Mouse (Mus musculus) frontal cortex, postnatal 10 days (tissue): ENCODE data around the gene Glmp.
A peak's percentile ranks its signal among the peaks of the same experiment; 100 is the strongest.
"Not testable (repeated sequence)": the region's sequence is repeated elsewhere in the genome, so short reads cannot be mapped to it uniquely, and the experiment has no call there.

Experiments used
- DNase-seq, 2 experiments: peaks; one replicate each; pipeline ENCODE4 v3.0.0; 2022; ENCODE audit warnings: low spot score in 2 of 2, mixed read lengths in 1 of 2

Gene Glmp

GRCm38 (mm10) chr3:88335436-88336053 is 10.7 kb downstream of the Glmp start:
- no peak for DNase-seq

- DNase-seq: peak; percentile 91 to 95
Observed at GRCm38 (mm10) chr3:88336058-88337013, 11.5 kb downstream of the Glmp start, which contains the start of the genes Tmem79 and Smg5. Gene Tmem79, minus strand, starts transcription at chr3:88336148. Gene Smg5, plus strand, starts transcription at chr3:88336260.

DNA sequence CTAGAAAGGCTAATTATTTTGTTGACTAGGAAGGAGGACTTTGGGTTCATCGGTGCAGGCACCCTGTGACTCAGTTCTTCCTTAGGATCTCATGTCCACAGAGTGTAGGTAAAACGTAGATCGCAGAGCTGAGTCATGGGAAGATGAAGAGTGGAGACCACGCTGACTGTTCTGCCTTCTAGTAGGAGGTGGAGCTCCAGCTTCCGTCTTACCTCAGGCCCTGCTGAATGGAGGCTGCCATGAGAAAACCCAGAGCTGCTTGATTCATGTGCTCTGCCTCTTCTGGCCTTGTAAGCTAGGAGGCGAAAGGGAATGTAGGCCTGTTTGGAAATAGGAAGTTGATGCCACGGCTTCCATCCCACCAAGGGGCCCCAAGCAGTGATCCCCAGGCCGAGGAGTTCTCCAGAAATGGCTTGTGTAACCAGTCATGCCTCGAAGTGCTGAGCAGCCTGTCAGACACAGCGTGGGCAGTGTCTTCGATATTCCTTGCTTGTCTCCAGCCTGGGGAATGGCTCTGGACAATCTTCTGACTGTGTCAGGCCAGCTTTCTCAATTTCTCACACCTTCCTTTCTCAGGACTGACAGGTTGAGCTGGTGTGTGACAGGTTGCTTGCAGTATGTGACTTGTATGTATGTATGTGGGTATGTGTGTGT is 12.7 kb downstream of the Glmp start:
- no peak for DNase-seq

DNA sequence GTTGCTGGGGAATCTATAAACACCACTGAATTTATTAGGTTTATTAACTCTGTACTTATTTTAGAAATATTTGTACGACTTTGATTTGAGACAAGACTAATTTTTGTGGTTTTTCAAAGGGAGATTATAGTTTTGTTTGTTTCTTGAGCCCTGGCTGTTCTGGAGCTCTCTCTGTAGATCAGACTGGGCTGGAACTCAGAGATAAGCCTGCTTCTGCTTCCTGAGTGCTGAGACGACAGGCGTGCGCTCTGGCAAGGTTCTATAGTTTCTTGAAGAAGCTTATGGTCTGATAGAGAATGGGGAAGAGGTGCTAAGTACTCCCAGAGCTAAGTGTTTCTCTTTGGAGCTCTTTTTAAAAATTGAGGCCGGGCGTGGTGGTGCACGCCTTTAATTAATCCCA is 13.5 kb downstream of the Glmp start:
- no peak for DNase-seq

GRCm38 (mm10) chr3:88339006-88339405 is 14.2 kb downstream of the Glmp start:
- DNase-seq: no peak

DNA sequence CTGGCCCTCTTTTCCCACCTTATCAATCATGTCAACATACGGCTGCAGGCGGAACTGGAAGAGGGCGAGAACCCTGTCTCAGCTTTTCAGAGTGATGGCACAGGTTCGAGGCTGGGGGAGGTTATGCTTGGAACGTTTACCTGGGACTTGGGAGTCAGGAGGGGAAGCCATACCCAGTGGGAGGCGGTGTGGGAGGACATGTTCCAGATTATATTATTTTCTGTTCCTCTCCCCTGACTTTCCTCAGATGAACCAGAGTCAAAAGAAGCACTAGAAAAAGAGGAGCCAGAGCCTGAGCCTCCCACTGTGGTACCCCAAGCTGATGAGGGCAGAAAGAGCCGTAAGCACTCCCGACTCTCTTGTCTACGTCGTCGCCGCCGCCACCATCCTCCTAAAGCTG is 25.9 kb downstream of the Glmp start:
- DNase-seq: no peak

DNA sequence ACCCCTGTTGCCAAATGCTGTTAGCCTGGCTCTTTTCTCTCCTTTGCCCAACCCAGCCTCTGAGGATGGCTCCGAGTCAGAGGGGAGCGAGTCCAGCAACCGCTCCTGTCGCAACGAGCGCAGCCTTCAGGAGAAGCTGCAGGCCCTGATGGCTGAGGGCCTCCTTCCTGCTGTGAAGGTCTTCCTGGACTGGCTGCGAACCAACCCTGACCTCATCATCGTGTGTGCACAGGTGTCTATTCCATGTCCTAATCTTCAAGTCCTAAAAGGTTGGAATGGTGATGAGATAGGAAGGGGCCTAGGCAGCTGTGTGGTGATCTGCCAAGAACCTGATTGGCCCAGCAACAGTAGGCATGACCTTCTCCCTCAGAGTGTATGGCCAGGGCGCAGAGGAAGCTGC is 28.1 kb downstream of the Glmp start:
- DNase-seq: no peak

GRCm38 (mm10) chr3:88354396-88355165 is 29.8 kb downstream of the Glmp start:
- DNase-seq: no peak

DNA sequence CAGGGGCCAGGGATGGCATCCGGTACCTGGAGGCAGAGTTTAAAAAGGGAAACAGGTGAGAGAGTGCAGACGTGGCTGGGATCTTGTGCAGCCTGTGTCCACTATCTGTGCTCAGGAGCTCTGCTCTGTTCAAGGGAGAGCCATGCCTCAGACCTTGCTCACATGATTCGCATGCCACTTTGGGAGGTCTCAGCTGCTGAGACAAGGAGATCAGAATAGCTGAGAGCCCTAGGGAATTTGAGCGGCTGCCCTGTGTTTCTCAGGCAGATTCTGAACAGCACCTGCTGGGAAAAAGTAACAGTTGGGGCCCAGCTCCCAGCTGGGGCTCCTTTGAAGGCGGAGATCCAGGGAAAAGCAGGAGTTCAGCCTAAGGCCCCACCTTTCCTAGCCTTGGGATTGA is 34.8 kb downstream of the Glmp start:
- no peak for DNase-seq

- DNase-seq: no peak
Observed at GRCm38 (mm10) chr3:88359989-88360388, 35.2 kb downstream of the Glmp start.

DNA sequence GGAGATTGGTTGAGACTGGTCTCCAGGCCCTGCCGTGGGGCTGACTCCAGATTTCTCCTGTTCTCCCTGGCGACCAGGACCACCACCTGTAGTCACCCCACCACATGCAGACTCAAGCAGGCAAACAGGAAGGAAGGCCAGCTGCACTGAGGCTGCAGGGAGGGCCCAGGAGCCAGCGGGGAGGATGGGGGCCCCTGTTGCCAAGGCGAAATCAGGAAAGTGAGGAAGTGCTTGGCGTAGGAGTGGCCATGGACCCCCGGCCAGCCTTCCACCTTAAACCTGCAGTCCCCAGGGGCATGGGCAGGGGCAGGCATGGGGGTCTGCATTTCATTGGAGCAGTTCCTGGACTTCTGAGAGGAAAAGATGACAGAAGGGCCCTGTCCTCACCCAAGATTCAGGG is 36.3 kb downstream of the Glmp start:
- no peak for DNase-seq

DNA sequence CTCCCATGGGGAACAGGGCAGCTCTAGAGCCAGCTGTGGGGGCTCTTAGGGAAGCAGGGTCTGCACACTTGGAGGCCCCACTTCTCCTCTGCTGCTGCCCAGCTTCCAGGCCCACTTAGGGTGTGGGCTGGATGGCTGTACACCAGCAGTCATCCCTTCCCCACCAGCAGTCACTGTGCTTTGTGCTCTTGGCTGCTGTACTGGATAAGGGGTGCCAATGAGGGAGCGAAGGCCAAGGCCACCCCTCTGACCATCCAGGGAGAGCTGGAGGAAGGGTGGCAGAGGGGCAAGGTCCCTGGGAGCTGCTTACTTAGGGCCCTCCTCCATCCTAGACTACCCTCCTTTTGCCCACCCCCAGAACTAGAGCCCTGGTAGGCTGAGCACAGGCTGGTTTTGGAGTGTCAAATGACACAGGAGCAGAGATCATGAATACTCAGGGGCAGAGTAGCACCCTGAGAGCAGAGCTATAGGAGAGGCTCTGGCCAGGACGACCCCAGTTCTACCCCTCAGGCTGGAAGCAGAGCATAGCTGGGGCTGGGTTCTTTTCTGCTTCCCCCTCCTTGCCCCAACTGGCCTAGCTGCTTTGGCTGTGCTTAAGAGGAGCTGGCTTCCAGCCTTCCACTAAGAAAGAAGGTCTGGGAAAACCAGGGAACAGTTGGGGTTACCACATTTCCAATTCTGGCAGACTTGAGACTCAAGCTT is 36.9 kb downstream of the Glmp start:
- no peak for DNase-seq

DNA sequence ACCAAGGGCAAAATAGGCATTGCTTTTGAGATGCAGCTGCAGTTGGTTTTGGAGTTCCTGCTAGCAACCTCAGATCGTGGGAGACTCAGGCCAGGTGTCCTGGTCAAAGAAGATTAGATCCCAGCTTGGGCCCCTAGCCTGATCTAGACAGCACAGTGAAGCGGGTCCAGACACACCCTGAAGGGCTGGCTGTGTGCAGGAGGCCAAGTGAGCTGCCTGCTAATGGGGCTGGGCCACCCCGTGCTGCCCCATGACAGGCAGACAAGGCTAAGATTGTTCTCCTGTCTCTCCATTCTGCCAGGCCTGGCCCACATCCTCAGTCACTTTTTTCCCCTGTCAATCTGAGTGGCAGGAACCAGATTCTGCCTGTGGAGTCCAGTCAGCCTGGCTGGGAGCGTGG is 38.9 kb downstream of the Glmp start:
- no peak for DNase-seq

DNA sequence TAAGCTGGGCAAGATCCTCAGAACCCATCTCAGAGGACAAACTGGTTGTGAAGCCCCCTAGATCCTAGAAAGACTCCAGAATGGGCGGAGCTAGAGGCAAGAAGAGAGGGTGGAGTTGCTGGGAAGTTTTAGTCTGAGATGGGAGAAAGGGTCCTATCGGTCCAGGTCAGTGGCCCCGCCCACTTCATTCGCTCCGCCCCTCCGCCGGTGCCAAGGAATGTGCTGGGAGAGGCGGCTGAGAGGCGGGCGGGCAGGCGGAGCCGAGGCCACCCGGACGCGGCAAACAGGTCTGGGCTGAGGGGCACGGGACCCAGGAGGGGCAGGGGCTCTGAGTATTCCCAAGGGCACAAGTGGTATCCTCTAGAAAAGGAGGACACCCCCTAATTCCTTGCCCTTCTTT is 39.5 kb downstream of the Glmp start, which contains the start of gene Paqr6:
Paqr6 (plus strand) TSS at position 248 of the 400 bp plus-strand sequence.
- DNase-seq: no peak

DNA sequence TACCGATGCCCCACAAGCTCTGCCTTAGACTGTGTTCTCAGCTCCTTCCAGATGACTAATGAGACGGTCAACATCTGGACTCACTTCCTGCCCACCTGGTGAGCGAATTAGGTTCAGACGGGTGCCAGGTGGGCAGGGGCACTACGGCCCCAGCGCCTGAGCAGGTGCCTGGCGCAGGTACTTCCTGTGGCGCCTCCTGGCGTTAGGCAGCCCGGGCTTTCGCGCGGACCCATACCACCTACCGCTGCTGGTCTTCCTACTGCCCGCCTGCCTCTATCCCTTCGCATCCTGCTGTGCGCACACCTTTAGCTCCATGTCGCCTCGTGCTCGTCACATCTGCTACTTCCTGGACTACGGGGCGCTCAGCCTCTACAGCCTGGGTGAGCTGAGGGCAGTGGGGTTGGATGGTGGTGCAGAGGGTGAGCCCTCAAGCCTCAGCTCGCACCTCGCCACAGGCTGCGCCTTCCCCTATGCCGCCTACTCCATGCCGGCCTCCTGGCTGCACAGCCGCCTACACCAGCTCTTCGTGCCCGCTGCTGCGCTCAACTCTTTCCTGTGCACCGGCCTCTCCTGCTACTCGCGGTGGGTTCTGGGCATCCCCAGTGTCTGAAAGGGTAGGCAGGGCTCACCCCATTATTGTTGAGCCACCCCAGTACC is 41.0 kb downstream of the Glmp start:
- DNase-seq: no peak

DNA sequence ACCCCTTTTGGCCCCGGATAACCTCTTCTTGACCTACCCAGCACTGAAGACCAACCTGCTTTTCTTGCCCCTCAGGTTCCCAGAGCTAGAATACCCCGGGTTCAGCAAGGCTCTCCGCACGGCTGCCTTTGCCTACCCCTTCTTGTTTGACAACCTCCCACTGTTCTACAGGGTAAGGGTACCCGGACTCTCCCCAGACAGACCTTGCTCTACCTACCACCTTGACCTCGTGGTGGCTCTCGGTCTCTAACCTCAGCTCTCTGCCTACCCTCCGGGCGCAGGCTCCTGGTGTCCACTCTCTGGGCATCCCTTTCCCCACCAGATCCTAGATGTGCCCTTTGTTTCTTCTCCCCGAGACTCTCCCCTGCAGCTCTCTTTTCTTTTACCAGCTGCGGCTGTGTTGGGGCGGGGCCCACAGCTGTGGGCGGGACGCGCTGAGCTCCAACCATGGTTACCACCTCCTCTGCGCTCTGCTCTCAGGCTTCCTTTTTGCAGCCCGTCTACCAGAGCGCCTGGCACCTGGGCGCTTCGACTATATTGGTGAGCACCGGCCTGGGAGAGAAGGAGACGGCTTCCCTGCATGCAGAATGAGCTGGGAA is 42.1 kb downstream of the Glmp start:
- not testable (repeated sequence) for DNase-seq

DNA sequence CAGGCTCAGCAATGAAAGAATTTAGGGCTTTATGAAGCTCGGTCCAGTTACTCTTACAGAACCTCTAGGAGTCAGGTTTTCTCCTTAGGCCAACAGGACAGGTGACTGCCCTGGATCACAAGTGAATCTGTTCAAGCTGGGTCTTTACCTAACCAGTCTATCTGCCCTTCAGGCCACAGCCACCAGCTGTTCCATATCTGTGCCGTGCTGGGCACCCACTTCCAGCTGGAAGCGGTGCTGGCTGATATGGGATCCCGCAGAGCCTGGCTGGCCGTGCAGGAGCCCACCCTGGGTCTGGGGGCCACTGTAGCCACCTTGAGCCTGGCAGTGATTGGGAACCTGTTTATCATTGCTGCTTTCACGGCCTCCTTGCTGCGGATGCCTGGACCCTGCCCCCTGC is 42.7 kb downstream of the Glmp start:
- DNase-seq: not testable (repeated sequence)

GRCm38 (mm10) chr3:88368511-88368910 is 43.7 kb downstream of the Glmp start:
- not testable (repeated sequence) for DNase-seq

GRCm38 (mm10) chr3:88372643-88373042 is 47.8 kb downstream of the Glmp start, which contains the start of gene Bglap3:
Gene Bglap3, minus strand, starts transcription at chr3:88372743.
- not testable (repeated sequence) for DNase-seq
